Mouse (Mus musculus): Measurements from ENCODE around the gene Pde6g.

DNA sequence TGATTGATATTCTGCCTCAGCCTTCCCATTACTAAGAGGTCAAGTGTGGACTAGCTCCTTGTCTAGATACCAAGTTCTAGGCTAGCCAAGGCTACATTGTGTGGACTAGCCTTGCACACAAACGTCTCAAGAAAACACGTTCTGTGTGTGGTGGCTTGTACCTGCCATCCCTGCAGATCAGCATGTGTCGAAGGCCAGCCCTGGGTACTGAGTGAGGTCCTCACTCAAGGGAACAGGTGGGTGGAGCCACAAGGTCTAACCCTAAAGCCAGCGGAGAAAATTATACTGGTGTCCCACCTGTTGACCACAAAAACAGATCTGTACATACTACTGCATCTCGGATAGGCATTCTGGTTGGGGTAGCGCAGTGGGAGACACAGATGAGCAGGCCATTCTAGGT lies 46.6 kb upstream of the Pde6g start:
- TF ChIP-seq MYOG (IDR thresholded peaks at IDR 0.05; ENCODE audit: control insufficient read depth in 1 of 3, insufficient read depth in 1 of 3, insufficient read length in 2 of 3, low read depth in 2 of 3): no peak
- TF ChIP-seq TCF12 (IDR thresholded peaks at IDR 0.05; ENCODE audit: insufficient read depth, poor library complexity, severe bottlenecking): no peak

Data from myocyte (in vitro differentiated cells).